Mouse (Mus musculus) left cerebral cortex, postnatal 4 days (tissue): ENCODE data around the gene Hdac5. TPM values are rescaled to one million over a fixed set of nuclear protein-coding genes. Genes with fewer than 3 reads are reported as not detected.

Experiments
- microRNA-seq: library from miRNA; unstranded; fragments of <30 nt; microRNA quantifications from one replicate; pipeline ENCODE4 v1.2.0, GENCODE M21; 2022
- total RNA-seq, 2 experiments: library from RNA; stranded (reverse); gene quantifications; 2 replicates each; pipeline ENCODE4 v1.2.3; 2021

Gene Hdac5
- total RNA-seq, 2 experiments from 2014 or later: 205 to 213 TPM

Small RNA genes lying within 50 kb of the gene (microRNA-seq; reads per million reads assigned to microRNA genes)
- gene Mir8101: 2.7 reads per million

Other genes with a start within 250 kb of the Hdac5 start
- not detected for gene Cfap97d1, start 245.9 kb downstream of the Hdac5 start, total RNA-seq
- gene Dusp3, start 243.2 kb downstream of the Hdac5 start, total RNA-seq: 10 to 100 TPM; 53.2 to 56.5 TPM
- gene Mpp3, start 201.7 kb downstream of the Hdac5 start, total RNA-seq: 10 to 100 TPM; 53.1 to 56.3 TPM
- not detected for gene Cd300lg, start 188.7 kb downstream of the Hdac5 start, total RNA-seq
- 10 to 100 TPM; 39.1 to 45.0 TPM for gene Mpp2, start 141.7 kb downstream of the Hdac5 start, total RNA-seq
- gene Ppy, start 128.8 kb downstream of the Hdac5 start, total RNA-seq: not detected
- not detected for gene Pyy, start 122.3 kb downstream of the Hdac5 start, total RNA-seq
- under 1 TPM in 1 of 2 experiments, not detected in 1; 0.16 TPM for gene Nags, start 84.7 kb downstream of the Hdac5 start, total RNA-seq
- 10 to 100 TPM; 23.8 to 26.4 TPM for gene Tmem101, start 73.8 kb downstream of the Hdac5 start, total RNA-seq
- 10 to 100 TPM; 84.5 to 86.0 TPM for gene Lsm12, start 44.9 kb downstream of the Hdac5 start, total RNA-seq
- 10 to 100 TPM; 34.6 to 35.4 TPM for gene G6pc3, start 40.5 kb downstream of the Hdac5 start, total RNA-seq
- gene BC030867, start 18.7 kb upstream of the Hdac5 start, total RNA-seq: 1 to 10 TPM; 1.4 to 1.6 TPM
- under 1 TPM; 0.91 to 0.98 TPM for gene Asb16, start 38.6 kb upstream of the Hdac5 start, total RNA-seq
- gene Tmub2, start 54.8 kb upstream of the Hdac5 start, total RNA-seq: 10 to 100 TPM; 53.6 to 56.1 TPM
- 100 to 1,000 TPM; 183 to 189 TPM for gene Atxn7l3, start 66.5 kb upstream of the Hdac5 start, total RNA-seq
- gene Ubtf, start 89.6 kb upstream of the Hdac5 start, total RNA-seq: 100 to 1,000 TPM; 113 to 115 TPM
- gene Slc4a1, start 136.0 kb upstream of the Hdac5 start, total RNA-seq: 1 to 10 TPM in 1 of 2 experiments, under 1 TPM in 1; 0.87 to 1.9 TPM
- 100 to 1,000 TPM; 261 to 262 TPM for gene Rundc3a, start 163.2 kb upstream of the Hdac5 start, total RNA-seq
- 10 to 100 TPM; 57.2 to 58.8 TPM for gene Slc25a39, start 177.8 kb upstream of the Hdac5 start, total RNA-seq
- 10 to 100 TPM; 54.0 to 58.5 TPM for gene Grn, start 200.1 kb upstream of the Hdac5 start, total RNA-seq
- 100 to 1,000 TPM; 237 to 243 TPM for gene Fam171a2, start 217.5 kb upstream of the Hdac5 start, total RNA-seq
- 1 to 10 TPM; 3.6 to 4.0 TPM for gene Itga2b, start 240.0 kb upstream of the Hdac5 start, total RNA-seq